Mouse (Mus musculus) limb, embryonic 12.5 days (tissue): ENCODE data around the gene Hc. TPM values are rescaled to one million over a fixed set of nuclear protein-coding genes. Genes with fewer than 3 reads are reported as not detected.

Source experiments
- ATAC-seq: fragments of 200-750 bp; cut with Nextera tagmentation; 2 replicates; pipeline ENCODE4 v1.8.0; 2017; ENCODE audit warnings: low read depth, moderate TSS enrichment; ENCODE audit not compliant: insufficient number of reproducible peaks, insufficient read depth, low FRiP score, low TSS enrichment
- H3K27ac ChIP-seq: fragments of 300-500 bp; sonication (generic); 2 replicates; pipeline ENCODE4 v1.5.1; 2016; ENCODE audit warnings: mild to moderate bottlenecking, moderate library complexity
- H3K27me3 ChIP-seq: fragments of 300-500 bp; sonication (generic); 2 replicates; pipeline ENCODE4 v1.6.1; 2016; ENCODE audit warnings: mild to moderate bottlenecking, moderate library complexity
- H3K36me3 ChIP-seq: fragments of 300-500 bp; sonication (generic); 2 replicates; pipeline ENCODE4 v1.6.1; 2016; ENCODE audit warnings: mild to moderate bottlenecking, moderate library complexity
- H3K4me1 ChIP-seq: fragments of 300-500 bp; sonication (generic); replicated peaks from 2 replicates; pipeline ENCODE4 v1.6.1; 2016
- H3K4me2 ChIP-seq: fragments of 300-500 bp; sonication (generic); 2 replicates; pipeline ENCODE4 v1.6.1; 2016; ENCODE audit warnings: mild to moderate bottlenecking, moderate library complexity
- H3K4me3 ChIP-seq: fragments of 300-500 bp; sonication (generic); replicated peaks from 2 replicates; pipeline ENCODE4 v1.5.1; 2016; ENCODE audit warnings: mild to moderate bottlenecking
- H3K9ac ChIP-seq: fragments of 300-500 bp; sonication (generic); replicated peaks from 2 replicates; pipeline ENCODE4 v1.6.1; 2016; ENCODE audit warnings: mild to moderate bottlenecking, moderate library complexity
- H3K9me3 ChIP-seq: fragments of 300-500 bp; sonication (generic); 2 replicates; pipeline ENCODE4 v1.6.1; 2016; ENCODE audit warnings: mild to moderate bottlenecking, moderate library complexity
- WGBS: fragments of 180-500 bp; shearing (Covaris S2); methylation state at CpG from one replicate; pipeline ENCODE4 v1.1.7; 2016; 5-methylcytosine and 5-hydroxymethylcytosine counted together
- polyA plus RNA-seq: library from polyadenylated mRNA; unstranded; fragments of >200 nt; fragmentation: Nextera tagmentation; extraction: Ambion mirVana; gene quantifications from 2 replicates; pipeline ENCODE4 v1.2.1, GENCODE M21; 2016

The Hc gene
- polyA plus RNA-seq, 1 experiment from 2014 or later: not detected

GRCm38 (mm10) chr2:34963371-34963956, 97.8 kb downstream of the Hc start:
- H3K27me3 ChIP-seq: peaks cover 18% of the 10 kb centered on the region
- no peak overlapping the region for H3K27ac ChIP-seq
- H3K4me2 ChIP-seq: no peak overlapping the region
- WGBS: 79% methylated on average over 13 of the region's 13 CpGs
- no peak for ATAC-seq
- no peaks in the 10 kb centered on the region for H3K36me3 ChIP-seq
- no peak overlapping the region for H3K9ac ChIP-seq
- H3K4me3 ChIP-seq: no peak overlapping the region
- H3K9me3 ChIP-seq: no peaks in the 10 kb centered on the region
- peaks cover 12% of the 10 kb centered on the region; the same call in 1 of the 2 replicates for H3K4me1 ChIP-seq

- no peak overlapping the region for H3K4me2 ChIP-seq
- H3K27me3 ChIP-seq: peaks cover 18% of the 10 kb centered on the region
- no peak overlapping the region for H3K4me3 ChIP-seq
- H3K4me1 ChIP-seq: peaks cover 12% of the 10 kb centered on the region; the same call in 1 of the 2 replicates
- no peaks in the 10 kb centered on the region for H3K36me3 ChIP-seq
- WGBS: 79% methylated on average over 9 of the region's 9 CpGs
- H3K9ac ChIP-seq: no peak overlapping the region
- no peak overlapping the region for H3K27ac ChIP-seq
- no peaks in the 10 kb centered on the region for H3K9me3 ChIP-seq
- no peak for ATAC-seq
These were observed 98.3 kb downstream of the Hc start for GRCm38 (mm10) chr2:34962893-34963292.

GRCm38 (mm10) chr2:34962211-34962610, 99.0 kb downstream of the Hc start:
- H3K36me3 ChIP-seq: no peaks in the 10 kb centered on the region
- 81% methylated on average over 2 of the region's 2 CpGs for WGBS
- H3K4me1 ChIP-seq: peaks cover 12% of the 10 kb centered on the region; the same call in 1 of the 2 replicates
- peaks cover 18% of the 10 kb centered on the region for H3K27me3 ChIP-seq
- no peak overlapping the region for H3K27ac ChIP-seq
- H3K4me2 ChIP-seq: no peak overlapping the region
- H3K4me3 ChIP-seq: no peak overlapping the region
- no peaks in the 10 kb centered on the region for H3K9me3 ChIP-seq
- H3K9ac ChIP-seq: no peak overlapping the region
- ATAC-seq: no peak

- peaks cover 18% of the 10 kb centered on the region for H3K27me3 ChIP-seq
- H3K27ac ChIP-seq: no peak within 1 kb of the TSS
- H3K4me3 ChIP-seq: peak within 1 kb of the TSS; percentile 25
- H3K36me3 ChIP-seq: no peaks in the 10 kb centered on the region
- no peak for ATAC-seq
- no peaks in the 10 kb centered on the region for H3K9me3 ChIP-seq
- H3K4me2 ChIP-seq: peak within 1 kb of the TSS; percentile 47
- peaks cover 12% of the 10 kb centered on the region; the same call in 1 of the 2 replicates for H3K4me1 ChIP-seq
- H3K9ac ChIP-seq: peak within 1 kb of the TSS; percentile 37; the same call in 1 of the 2 replicates
- 17% methylated on average over 20 of the region's 20 CpGs for WGBS
These were observed 99.7 kb downstream of the Hc start, which contains the start of gene Traf1 for GRCm38 (mm10) chr2:34961481-34962036. Traf1 (minus strand) TSS chr2:34961772.

- Histone ChIP-seq H3K9ac (0 out of 2 replicates have a peak overlapping the region, but pooled peaks have one; percentile 37), H3K4me3 (peak overlapping the region; percentile 25), H3K4me1 (peaks cover 12% of the 10 kb centered on the region; the same call in 1 of the 2 replicates), H3K36me3 (no peaks in the 10 kb centered on the region), H3K9me3 (no peaks in the 10 kb centered on the region), H3K27ac (no peak overlapping the region), H3K4me2 (peak overlapping the region; percentile 47), H3K27me3 (peaks cover 18% of the 10 kb centered on the region)
- ATAC-seq: no peak
- 71% methylated on average over 6 of the region's 6 CpGs for WGBS
These were observed 100.3 kb downstream of the Hc start for GRCm38 (mm10) chr2:34960966-34961365.

GRCm38 (mm10) chr2:34960466-34960865, 100.8 kb downstream of the Hc start:
- no peak overlapping the region for H3K9ac ChIP-seq
- H3K27ac ChIP-seq: no peak overlapping the region
- 75% methylated on average over 4 of the region's 5 CpGs for WGBS
- no peak overlapping the region for H3K4me3 ChIP-seq
- H3K4me1 ChIP-seq: peaks cover 7% of the 10 kb centered on the region; the same call in 1 of the 2 replicates
- peaks cover 18% of the 10 kb centered on the region for H3K27me3 ChIP-seq
- H3K36me3 ChIP-seq: no peaks in the 10 kb centered on the region
- H3K4me2 ChIP-seq: no peak overlapping the region
- no peak for ATAC-seq
- H3K9me3 ChIP-seq: no peaks in the 10 kb centered on the region

- 84% methylated on average over 7 of the region's 7 CpGs for WGBS
- Histone ChIP-seq H3K27me3 (peaks cover 22% of the 10 kb centered on the region), H3K4me1 (peaks cover 2% of the 10 kb centered on the region; the same call in 1 of the 2 replicates), H3K27ac (no peak overlapping the region), H3K4me2 (no peak overlapping the region), H3K36me3 (no peaks in the 10 kb centered on the region), H3K4me3 (no peak overlapping the region), H3K9me3 (no peaks in the 10 kb centered on the region), H3K9ac (no peak overlapping the region)
- ATAC-seq: no peak
These were observed 102.7 kb downstream of the Hc start for GRCm38 (mm10) chr2:34958582-34958981.

GRCm38 (mm10) chr2:34958036-34958435, 103.2 kb downstream of the Hc start:
- Histone ChIP-seq H3K27ac (no peak overlapping the region), H3K36me3 (no peaks in the 10 kb centered on the region), H3K4me3 (no peak overlapping the region), H3K9ac (no peak overlapping the region), H3K4me2 (no peak overlapping the region), H3K27me3 (peaks cover 22% of the 10 kb centered on the region), H3K9me3 (no peaks in the 10 kb centered on the region), H3K4me1 (0 out of 2 replicates have a peak, but pooled peaks cover 2% of the 10 kb centered on the region)
- WGBS: 78% methylated on average over 7 of the region's 7 CpGs
- ATAC-seq: no peak

GRCm38 (mm10) chr2:34957405-34957804, 103.8 kb downstream of the Hc start:
- Histone ChIP-seq H3K27ac (no peak overlapping the region), H3K4me1 (0 out of 2 replicates have a peak, but pooled peaks cover 2% of the 10 kb centered on the region), H3K4me3 (no peak overlapping the region), H3K36me3 (no peaks in the 10 kb centered on the region), H3K9ac (no peak overlapping the region), H3K27me3 (peaks cover 22% of the 10 kb centered on the region), H3K9me3 (no peaks in the 10 kb centered on the region), H3K4me2 (no peak overlapping the region)
- WGBS: 76% methylated on average over 1 of the region's 1 CpGs
- ATAC-seq: no peak

- no peak overlapping the region for H3K4me3 ChIP-seq
- H3K27me3 ChIP-seq: peaks cover 18% of the 10 kb centered on the region
- no peak overlapping the region for H3K9ac ChIP-seq
- H3K4me2 ChIP-seq: no peak overlapping the region
- H3K9me3 ChIP-seq: no peaks in the 10 kb centered on the region
- ATAC-seq: no peak
- H3K27ac ChIP-seq: no peak overlapping the region
- H3K36me3 ChIP-seq: no peaks in the 10 kb centered on the region
- H3K4me1 ChIP-seq: 0 out of 2 replicates have a peak, but pooled peaks cover 2% of the 10 kb centered on the region
- WGBS: 68% methylated on average over 5 of the region's 5 CpGs
These were observed 104.3 kb downstream of the Hc start for GRCm38 (mm10) chr2:34956941-34957340.

GRCm38 (mm10) chr2:34954344-34954743, 106.9 kb downstream of the Hc start:
- Histone ChIP-seq H3K27me3 (peaks cover 7% of the 10 kb centered on the region; the same call in 1 of the 2 replicates), H3K27ac (no peak overlapping the region), H3K9ac (no peak overlapping the region), H3K4me1 (no peaks in the 10 kb centered on the region), H3K4me2 (no peak overlapping the region), H3K4me3 (no peak overlapping the region), H3K36me3 (no peaks in the 10 kb centered on the region), H3K9me3 (no peaks in the 10 kb centered on the region)
- no peak for ATAC-seq
